Mouse (Mus musculus) megakaryocyte, embryonic 14.5 days (primary cell): ENCODE results near the gene Itih5.

Experiments used
- FLI1 ChIP-seq: IDR thresholded peaks from 2 replicates; pipeline ENCODE4 v1.6.1; 2012; ENCODE audit warnings: low read length, inconsistent platforms, mixed read lengths
- GATA1 ChIP-seq: IDR thresholded peaks from 3 replicates; pipeline ENCODE4 v1.6.1; 2012; ENCODE audit warnings: mixed read lengths, low read length, inconsistent platforms, borderline replicate concordance

GRCm38 (mm10) chr2:10301997-10302396 is 148.6 kb downstream of the Itih5 start:
- TF ChIP-seq FLI1 (no peak), GATA1 (no peak)
